Mouse (Mus musculus): ENCODE measurements around the gene Krtap16-3. TPM values are rescaled to one million over a fixed set of nuclear protein-coding genes. Genes with fewer than 3 reads are reported as not detected.

The Krtap16-3 gene
- not detected in 2 replicates for polyA plus RNA-seq (2012; ENCODE audit: insufficient read depth, low replicate concordance)

GRCm38 (mm10) chr16:88962773-88963172 lies at the start of gene Krtap16-3:
Gene Krtap16-3, minus strand, starts transcription at chr16:88962873.
- Histone ChIP-seq H3K36me3 (replicated peaks; ENCODE audit: low read length) (no peaks in the 10 kb centered on the region), H3K9me3 (peaks cover 12% of the 10 kb centered on the region), H3K27me3 (replicated peaks) (no peaks in the 10 kb centered on the region), H3K4me1 (no peaks in the 10 kb centered on the region), H3K4me3 (replicated peaks) (no peak within 1 kb of the TSS)
- TF ChIP-seq FLI1 (IDR thresholded peaks at IDR 0.05; ENCODE audit: low read length) (no peak), GATA1 (IDR thresholded peaks at IDR 0.05; ENCODE audit: borderline replicate concordance, low read length) (no peak)

- no peaks in the 10 kb centered on the region for H3K27me3 ChIP-seq (replicated peaks)
- H3K9me3 ChIP-seq: peaks cover 10% of the 10 kb centered on the region
- H3K4me3 ChIP-seq (replicated peaks): peak within 1 kb of the TSS; percentile 62
- TF ChIP-seq GATA1 (IDR thresholded peaks at IDR 0.05; ENCODE audit: borderline replicate concordance, low read length) (no peak), FLI1 (IDR thresholded peaks at IDR 0.05; ENCODE audit: low read length) (no peak)
- H3K36me3 ChIP-seq (replicated peaks; ENCODE audit: low read length): no peaks in the 10 kb centered on the region
- H3K4me1 ChIP-seq: no peaks in the 10 kb centered on the region
These were observed 48.0 kb upstream of the Krtap16-3 start, which contains the start of gene Krtap22-2 for GRCm38 (mm10) chr16:89010659-89011058. Gene Krtap22-2, minus strand, starts transcription at chr16:89010759.

- Histone ChIP-seq H3K4me1 (no peaks in the 10 kb centered on the region), H3K27me3 (replicated peaks) (no peaks in the 10 kb centered on the region), H3K9me3 (peaks cover 12% of the 10 kb centered on the region; the same call in 1 of the 2 replicates), H3K36me3 (replicated peaks; ENCODE audit: low read length) (no peaks in the 10 kb centered on the region), H3K4me3 (replicated peaks) (no peak overlapping the region)
- TF ChIP-seq FLI1 (IDR thresholded peaks at IDR 0.05; ENCODE audit: low read length) (no peak), GATA1 (IDR thresholded peaks at IDR 0.05; ENCODE audit: borderline replicate concordance, low read length) (no peak)
These were observed 21.6 kb downstream of the Krtap16-3 start for GRCm38 (mm10) chr16:88941106-88941505.

GRCm38 (mm10) chr16:88938252-88938651 lies 24.4 kb downstream of the Krtap16-3 start:
- no peak for TF ChIP-seq GATA1 (IDR thresholded peaks at IDR 0.05; ENCODE audit: borderline replicate concordance, low read length)
- TF ChIP-seq FLI1 (IDR thresholded peaks at IDR 0.05; ENCODE audit: low read length): no peak
- Histone ChIP-seq H3K9me3 (peaks cover 12% of the 10 kb centered on the region; the same call in 1 of the 2 replicates), H3K4me3 (replicated peaks) (no peak overlapping the region)

GRCm38 (mm10) chr16:88932165-88932564 lies 30.5 kb downstream of the Krtap16-3 start, which contains the start of gene Krtap19-9b:
Gene Krtap19-9b, minus strand, starts transcription at chr16:88932265.
- TF ChIP-seq GATA1 (IDR thresholded peaks at IDR 0.05; ENCODE audit: borderline replicate concordance, low read length) (no peak), FLI1 (IDR thresholded peaks at IDR 0.05; ENCODE audit: low read length) (no peak)
- no peaks in the 10 kb centered on the region for H3K36me3 ChIP-seq (replicated peaks; ENCODE audit: low read length)
- H3K4me3 ChIP-seq (replicated peaks): no peak within 1 kb of the TSS
- H3K27me3 ChIP-seq (replicated peaks): no peaks in the 10 kb centered on the region
- H3K4me1 ChIP-seq: no peaks in the 10 kb centered on the region
- peaks cover 7% of the 10 kb centered on the region; the same call in 1 of the 2 replicates for H3K9me3 ChIP-seq

More at GRCm38 (mm10) chr16:88938252-88938651, 24.4 kb downstream of the Krtap16-3 start:
- Histone ChIP-seq H3K27me3 (replicated peaks) (no peaks in the 10 kb centered on the region), H3K4me1 (no peaks in the 10 kb centered on the region), H3K36me3 (replicated peaks; ENCODE audit: low read length) (no peaks in the 10 kb centered on the region)

Other genes starting within 250 kb of the Krtap16-3 start
- not detected in 2 replicates for gene Krtap13-1, start 234.0 kb downstream of the Krtap16-3 start, polyA plus RNA-seq (2012; ENCODE audit: insufficient read depth, low replicate concordance)
- gene Krtap13, start 211.2 kb downstream of the Krtap16-3 start, polyA plus RNA-seq (2012; ENCODE audit: insufficient read depth, low replicate concordance): not detected in 2 replicates
- gene 2310034C09Rik, start 204.0 kb downstream of the Krtap16-3 start, polyA plus RNA-seq (2012; ENCODE audit: insufficient read depth, low replicate concordance): not detected in 2 replicates
- gene 2310057N15Rik, start 188.7 kb downstream of the Krtap16-3 start, polyA plus RNA-seq (2012; ENCODE audit: insufficient read depth, low replicate concordance): not detected in 2 replicates
- gene Gm5965, start 185.0 kb downstream of the Krtap16-3 start, polyA plus RNA-seq (2012; ENCODE audit: insufficient read depth, low replicate concordance): not detected in 2 replicates
- gene Gm20741, start 150.7 kb downstream of the Krtap16-3 start, polyA plus RNA-seq (2012; ENCODE audit: insufficient read depth, low replicate concordance): not detected in 2 replicates
- not detected in 2 replicates for gene Krtap15, start 142.7 kb downstream of the Krtap16-3 start, polyA plus RNA-seq (2012; ENCODE audit: insufficient read depth, low replicate concordance)
- gene Krtap14, start 136.7 kb downstream of the Krtap16-3 start, polyA plus RNA-seq (2012; ENCODE audit: insufficient read depth, low replicate concordance): not detected in 2 replicates
- gene Krtap19-1, start 93.5 kb downstream of the Krtap16-3 start, polyA plus RNA-seq (2012; ENCODE audit: insufficient read depth, low replicate concordance): not detected in 2 replicates
- gene Krtap19-2, start 88.6 kb downstream of the Krtap16-3 start, polyA plus RNA-seq (2012; ENCODE audit: insufficient read depth, low replicate concordance): not detected in 2 replicates
- not detected in 2 replicates for gene Krtap19-3, start 84.8 kb downstream of the Krtap16-3 start, polyA plus RNA-seq (2012; ENCODE audit: insufficient read depth, low replicate concordance)
- not detected in 2 replicates for gene Krtap19-4, start 77.8 kb downstream of the Krtap16-3 start, polyA plus RNA-seq (2012; ENCODE audit: insufficient read depth, low replicate concordance)
- not detected in 2 replicates for gene Krtap19-5, start 66.4 kb downstream of the Krtap16-3 start, polyA plus RNA-seq (2012; ENCODE audit: insufficient read depth, low replicate concordance)
- gene Krtap19-9b, start 30.6 kb downstream of the Krtap16-3 start, polyA plus RNA-seq (2012; ENCODE audit: insufficient read depth, low replicate concordance): not detected in 2 replicates
- gene Krtap22-2, start 47.9 kb upstream of the Krtap16-3 start, polyA plus RNA-seq (2012; ENCODE audit: insufficient read depth, low replicate concordance): not detected in 2 replicates
- not detected in 2 replicates for gene Gm10229, start 52.4 kb upstream of the Krtap16-3 start, polyA plus RNA-seq (2012; ENCODE audit: insufficient read depth, low replicate concordance)
- not detected in 2 replicates for gene Krtap6-1, start 68.8 kb upstream of the Krtap16-3 start, polyA plus RNA-seq (2012; ENCODE audit: insufficient read depth, low replicate concordance)
- not detected in 2 replicates for gene Gm10228, start 78.6 kb upstream of the Krtap16-3 start, polyA plus RNA-seq (2012; ENCODE audit: insufficient read depth, low replicate concordance)
- gene Krtap6-5, start 85.0 kb upstream of the Krtap16-3 start, polyA plus RNA-seq (2012; ENCODE audit: insufficient read depth, low replicate concordance): not detected in 2 replicates
- not detected in 2 replicates for gene 1110025L11Rik, start 101.1 kb upstream of the Krtap16-3 start, polyA plus RNA-seq (2012; ENCODE audit: insufficient read depth, low replicate concordance)
- not detected in 2 replicates for gene Krtap6-3, start 121.1 kb upstream of the Krtap16-3 start, polyA plus RNA-seq (2012; ENCODE audit: insufficient read depth, low replicate concordance)
- gene Gm6358, start 178.0 kb upstream of the Krtap16-3 start, polyA plus RNA-seq (2012; ENCODE audit: insufficient read depth, low replicate concordance): not detected in 2 replicates
- gene Gm10061, start 188.2 kb upstream of the Krtap16-3 start, polyA plus RNA-seq (2012; ENCODE audit: insufficient read depth, low replicate concordance): not detected in 2 replicates
- not detected in 2 replicates for gene Gm9789, start 195.1 kb upstream of the Krtap16-3 start, polyA plus RNA-seq (2012; ENCODE audit: insufficient read depth, low replicate concordance)
- not detected in 2 replicates for gene Gm7735, start 206.6 kb upstream of the Krtap16-3 start, polyA plus RNA-seq (2012; ENCODE audit: insufficient read depth, low replicate concordance)
- gene 1110057P08Rik, start 211.9 kb upstream of the Krtap16-3 start, polyA plus RNA-seq (2012; ENCODE audit: insufficient read depth, low replicate concordance): not detected in 2 replicates
- gene Krtap20-2, start 243.0 kb upstream of the Krtap16-3 start, polyA plus RNA-seq (2012; ENCODE audit: insufficient read depth, low replicate concordance): not detected in 2 replicates